Mouse (Mus musculus) brain, embryonic 14.5 days (tissue): ENCODE results near the gene Slc26a9.

ENCODE experiments used
- CTCF ChIP-seq: fragments of 200-500 bp; IDR thresholded peaks from 2 replicates; pipeline ENCODE4 v1.5.1; 2012; ENCODE audit warnings: inconsistent platforms, mild to moderate bottlenecking, moderate library complexity, borderline replicate concordance; ENCODE audit not compliant: insufficient read depth, insufficient read length; ENCODE audit errors: extremely low read depth
- POLR2A ChIP-seq: fragments of 200-500 bp; IDR thresholded peaks from 2 replicates; pipeline ENCODE4 v1.6.1; 2012; ENCODE audit warnings: mild to moderate bottlenecking, inconsistent platforms, borderline replicate concordance; ENCODE audit not compliant: poor library complexity, insufficient read depth, insufficient read length, severe bottlenecking; ENCODE audit errors: extremely low read depth

DNA sequence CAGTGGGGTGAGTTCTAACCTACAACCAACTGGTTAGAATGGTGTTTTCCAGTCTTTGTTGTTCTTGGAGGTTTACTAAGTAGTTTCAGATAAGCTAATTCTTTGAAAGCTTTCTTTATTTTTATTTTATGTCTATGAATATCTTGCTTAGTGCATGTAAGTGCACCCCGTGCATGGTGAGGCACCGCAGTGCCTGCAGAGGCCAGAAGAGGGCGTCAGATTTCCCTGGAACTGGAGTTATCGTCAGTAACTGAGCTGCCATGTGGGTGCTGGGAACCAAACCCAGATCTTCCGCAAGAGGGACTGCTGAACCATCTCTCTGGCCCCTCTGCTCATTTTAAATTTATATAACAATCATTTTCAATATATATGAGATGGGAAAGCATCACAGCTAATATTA lies 42.4 kb upstream of the Slc26a9 start:
- TF ChIP-seq POLR2A: no peak
- no peak for TF ChIP-seq CTCF
